Mouse (Mus musculus) forebrain, embryonic 11.5 days (tissue): Measurements from ENCODE around the gene Cdh9. TPM values are rescaled to one million over a fixed set of nuclear protein-coding genes. Genes with fewer than 3 reads are reported as not detected.

Source experiments
- ATAC-seq: fragments of 200-750 bp; cut with Nextera tagmentation; replicated peaks from 2 replicates; pipeline ENCODE4 v1.8.0; 2017; ENCODE audit warnings: moderate TSS enrichment; ENCODE audit not compliant: low FRiP score
- DNase-seq: peaks from one replicate; pipeline ENCODE4 v3.0.0-alpha.2; 2017; ENCODE audit warnings: low spot score
- H3K27ac ChIP-seq: fragments of 300-500 bp; sonication (generic); 2 replicates; pipeline ENCODE4 v1.5.1; 2014; ENCODE audit warnings: low read depth, low read length
- H3K27me3 ChIP-seq: fragments of 300-500 bp; sonication (generic); 2 replicates; pipeline ENCODE4 v1.6.1; 2014; ENCODE audit warnings: mild to moderate bottlenecking, low read length, mixed read lengths; ENCODE audit not compliant: control insufficient read depth, insufficient read depth
- H3K36me3 ChIP-seq: fragments of 300-500 bp; sonication (generic); 2 replicates; pipeline ENCODE4 v1.6.1; 2014; ENCODE audit warnings: mild to moderate bottlenecking, low read length, moderate library complexity, mixed read lengths; ENCODE audit not compliant: control insufficient read depth, insufficient read depth
- H3K4me1 ChIP-seq: fragments of 300-500 bp; sonication (generic); replicated peaks from 2 replicates; pipeline ENCODE4 v1.6.1; 2014; ENCODE audit warnings: low read length, mixed read lengths; ENCODE audit not compliant: control insufficient read depth, insufficient read depth
- H3K4me2 ChIP-seq: fragments of 300-500 bp; sonication (generic); 2 replicates; pipeline ENCODE4 v1.6.1; 2014; ENCODE audit warnings: low read depth, mild to moderate bottlenecking, low read length, moderate library complexity, mixed read lengths; ENCODE audit not compliant: severe bottlenecking
- H3K4me3 ChIP-seq: fragments of 300-500 bp; sonication (generic); 2 replicates; pipeline ENCODE4 v1.5.1; 2014; ENCODE audit warnings: low read depth, low read length
- H3K9ac ChIP-seq: fragments of 300-500 bp; sonication (generic); 2 replicates; pipeline ENCODE4 v1.6.1; 2014; ENCODE audit warnings: low read length
- H3K9me3 ChIP-seq: fragments of 300-500 bp; sonication (generic); 2 replicates; pipeline ENCODE4 v1.6.1; 2016; ENCODE audit warnings: low read length, mixed read lengths; ENCODE audit not compliant: control insufficient read depth
- WGBS: fragments of 180-500 bp; shearing (Covaris S2); extraction: QIAGEN DNeasy Blood & Tissue Kit; methylation state at CpG from one replicate; pipeline ENCODE4 v1.1.7; 2014; 5-methylcytosine and 5-hydroxymethylcytosine counted together
- polyA plus RNA-seq: library from polyadenylated mRNA; unstranded; fragments of >200 nt; fragmentation: Nextera tagmentation; extraction: Ambion mirVana; gene quantifications from 2 replicates; pipeline ENCODE4 v1.2.1, GENCODE M21; 2014

The Cdh9 gene
- polyA plus RNA-seq, 1 experiment from 2014 or later: 0.19 TPM

DNA sequence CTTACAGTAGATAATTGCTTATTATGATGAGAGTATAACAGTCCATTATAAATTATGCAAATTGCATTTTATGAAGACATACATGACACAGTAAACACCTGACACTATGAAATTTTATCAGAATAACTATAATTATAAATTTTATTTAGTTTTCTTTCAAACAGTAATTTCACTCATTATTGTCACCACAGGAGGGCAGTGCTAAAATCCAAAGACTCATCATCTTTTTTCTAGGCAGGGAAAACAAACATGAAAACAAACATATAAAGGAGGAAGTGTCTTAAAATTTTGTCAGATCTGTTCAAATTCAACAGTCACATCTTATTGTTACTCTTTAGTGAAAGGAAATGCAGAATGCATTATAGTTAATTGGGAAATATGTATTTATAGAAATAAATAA, 72.7 kb downstream of the Cdh9 start:
- no peak overlapping the region for H3K4me2 ChIP-seq
- H3K4me1 ChIP-seq: no peaks in the 10 kb centered on the region
- no peaks in the 10 kb centered on the region for H3K9me3 ChIP-seq
- H3K27me3 ChIP-seq: no peaks in the 10 kb centered on the region
- ATAC-seq (no peak), DNase-seq (no peak)
- H3K9ac ChIP-seq: no peak overlapping the region
- no peak overlapping the region for H3K27ac ChIP-seq
- H3K36me3 ChIP-seq: no peaks in the 10 kb centered on the region
- no peak overlapping the region for H3K4me3 ChIP-seq

- H3K9me3 ChIP-seq: no peaks in the 10 kb centered on the region
- H3K4me2 ChIP-seq: no peak overlapping the region
- no peaks in the 10 kb centered on the region for H3K27me3 ChIP-seq
- H3K27ac ChIP-seq: no peak overlapping the region
- DNase-seq (no peak), ATAC-seq (no peak)
- no peak overlapping the region for H3K9ac ChIP-seq
- no peak overlapping the region for H3K4me3 ChIP-seq
- no peaks in the 10 kb centered on the region for H3K4me1 ChIP-seq
- H3K36me3 ChIP-seq: no peaks in the 10 kb centered on the region
- 74% methylated on average over 3 of the region's 3 CpGs for WGBS
Observed at GRCm38 (mm10) chr15:16810787-16811186, 82.2 kb downstream of the Cdh9 start.

DNA sequence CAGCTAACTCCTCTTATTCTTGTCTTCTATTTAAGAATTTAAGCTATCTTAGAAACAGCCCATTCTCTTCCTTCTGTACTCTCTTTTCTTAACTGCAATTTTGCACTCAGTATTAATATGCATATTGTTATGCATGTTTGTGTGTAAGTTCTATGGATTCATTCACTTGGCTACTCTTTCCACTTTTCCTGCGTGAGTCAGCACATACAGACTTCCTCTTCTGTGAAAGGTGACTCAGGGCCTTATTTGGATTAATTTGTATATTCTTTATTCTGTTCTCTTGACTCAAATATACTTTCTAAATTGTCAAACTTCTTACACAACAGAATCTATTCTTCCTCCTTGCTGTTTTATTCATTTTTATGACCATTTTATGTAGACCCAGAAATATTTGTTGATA, 85.5 kb downstream of the Cdh9 start:
- no peaks in the 10 kb centered on the region for H3K27me3 ChIP-seq
- H3K4me3 ChIP-seq: no peak overlapping the region
- H3K27ac ChIP-seq: no peak overlapping the region
- ATAC-seq: no peak
- H3K4me2 ChIP-seq: no peak overlapping the region
- H3K9ac ChIP-seq: no peak overlapping the region
- H3K9me3 ChIP-seq: no peaks in the 10 kb centered on the region
- WGBS: 84% methylated on average over 1 of the region's 1 CpGs
- H3K36me3 ChIP-seq: no peaks in the 10 kb centered on the region
- no peak for DNase-seq
- H3K4me1 ChIP-seq: no peaks in the 10 kb centered on the region

DNA sequence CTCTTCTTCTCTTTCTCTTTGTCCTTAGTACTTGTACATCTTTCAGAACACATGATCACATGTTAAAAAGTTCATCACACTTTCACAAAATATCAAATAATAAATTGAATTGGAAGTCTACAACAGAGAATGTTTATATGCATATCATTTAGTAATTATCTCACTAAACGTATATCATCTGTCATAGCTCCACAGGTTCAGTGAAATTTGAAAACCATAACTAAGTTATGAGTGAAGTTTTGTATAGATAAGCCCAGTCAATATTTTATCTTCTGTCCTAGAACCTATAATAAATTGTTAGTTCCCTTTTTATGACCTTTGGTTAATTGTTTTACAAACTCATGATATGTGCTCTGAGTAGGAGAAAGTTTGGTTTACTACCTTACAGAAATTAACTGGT, 106.2 kb downstream of the Cdh9 start:
- Histone ChIP-seq H3K4me2 (no peak overlapping the region), H3K36me3 (no peaks in the 10 kb centered on the region), H3K4me3 (no peak overlapping the region), H3K9me3 (no peaks in the 10 kb centered on the region), H3K9ac (no peak overlapping the region), H3K27ac (no peak overlapping the region), H3K4me1 (no peaks in the 10 kb centered on the region), H3K27me3 (no peaks in the 10 kb centered on the region)
- WGBS: 91% methylated on average over 1 of the region's 1 CpGs
- ATAC-seq: no peak
- no peak for DNase-seq

DNA sequence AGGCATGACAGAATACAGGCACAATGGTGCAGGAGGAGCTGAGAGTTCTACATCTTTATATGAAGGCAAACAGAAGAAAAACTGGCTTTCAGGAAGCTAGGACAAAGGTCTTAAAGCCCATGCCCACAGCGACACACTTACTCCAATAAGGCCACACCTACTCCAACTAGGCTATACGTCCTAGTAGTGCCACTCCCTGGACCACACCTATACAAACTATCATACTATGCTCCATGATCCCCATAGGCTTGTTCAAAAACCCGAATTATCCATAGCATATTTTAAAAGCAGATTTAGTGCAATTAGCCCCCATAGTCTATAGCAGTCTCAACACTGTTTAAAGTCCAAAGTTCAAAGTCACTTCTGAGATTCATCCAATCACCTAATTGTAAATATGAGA, 154.0 kb downstream of the Cdh9 start:
- H3K4me1 ChIP-seq: no peaks in the 10 kb centered on the region
- H3K27me3 ChIP-seq: no peaks in the 10 kb centered on the region
- no peak overlapping the region for H3K4me2 ChIP-seq
- H3K9ac ChIP-seq: no peak overlapping the region
- no peaks in the 10 kb centered on the region for H3K9me3 ChIP-seq
- H3K36me3 ChIP-seq: no peaks in the 10 kb centered on the region
- no peak overlapping the region for H3K4me3 ChIP-seq
- no peak overlapping the region for H3K27ac ChIP-seq
- WGBS: 76% methylated on average over 3 of the region's 3 CpGs
- no peak for DNase-seq
- ATAC-seq: no peak

- Histone ChIP-seq H3K4me3 (no peak overlapping the region), H3K9ac (no peak overlapping the region), H3K27ac (no peak overlapping the region), H3K27me3 (no peaks in the 10 kb centered on the region), H3K4me1 (no peaks in the 10 kb centered on the region), H3K4me2 (no peak overlapping the region), H3K36me3 (no peaks in the 10 kb centered on the region), H3K9me3 (no peaks in the 10 kb centered on the region)
- 90% methylated on average over 1 of the region's 1 CpGs for WGBS
- no peak for DNase-seq
- no peak for ATAC-seq
Observed at GRCm38 (mm10) chr15:16896674-16897073, 168.1 kb downstream of the Cdh9 start.
